Mouse (Mus musculus): Measurements from ENCODE around the gene Dcaf6.

DNA sequence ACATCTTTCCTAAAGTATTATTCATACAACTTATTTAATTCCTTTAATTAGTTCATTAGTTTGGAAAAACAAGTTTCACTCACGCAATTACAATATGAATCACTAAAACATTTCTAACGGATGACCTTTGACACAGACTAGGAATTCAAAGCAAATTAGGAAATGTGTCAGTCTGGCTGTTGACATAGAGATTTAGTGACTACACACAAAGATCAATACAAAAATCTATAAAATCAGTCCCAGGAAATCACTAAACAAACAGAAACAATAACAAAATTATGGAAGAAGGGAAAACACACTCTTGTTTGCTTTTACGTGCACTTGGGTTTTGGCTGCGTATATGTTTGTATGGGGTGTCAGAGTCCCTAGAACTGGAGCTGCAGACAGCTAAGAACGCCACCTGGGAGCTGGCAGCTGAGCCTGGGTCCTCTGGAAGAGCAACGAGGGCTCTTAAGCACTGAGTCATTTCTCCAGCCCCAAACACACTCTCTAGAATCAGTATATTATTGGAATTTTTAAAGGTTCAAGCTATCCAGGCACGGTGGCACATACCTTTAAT is 38.8 kb downstream of the Dcaf6 start:
- no peak for TF ChIP-seq POLR2A (IDR thresholded peaks at IDR 0.05; ENCODE audit: low read depth, low read length)
- no peak for TF ChIP-seq CTCF (IDR thresholded peaks at IDR 0.05; ENCODE audit: extremely low read depth, insufficient read depth, insufficient read length, insufficient replicate concordance)

Data from spleen, adult 2 months (tissue).